ENCODE assay signal across 25 mouse cellular contexts in the genomic region with DNA sequence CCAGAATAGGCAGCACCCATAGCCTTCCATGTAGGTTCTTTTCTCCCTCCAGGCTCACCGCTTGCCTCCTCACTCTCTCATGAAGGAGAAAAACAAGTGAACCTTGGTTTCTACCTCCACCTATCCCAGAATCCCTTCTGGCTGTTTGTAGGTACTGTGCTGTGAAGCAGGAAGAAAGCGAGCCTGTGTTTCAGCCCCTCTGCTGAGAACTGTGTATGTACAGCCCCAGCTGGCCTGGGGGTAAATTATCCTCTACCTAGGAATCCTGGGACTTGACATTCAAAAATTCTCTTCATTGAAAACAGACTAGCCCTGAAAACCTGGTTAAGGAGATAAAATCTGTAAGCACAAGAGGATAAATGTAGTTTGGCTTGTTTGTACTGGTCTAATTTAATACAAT.
A peak's percentile ranks its signal among the peaks of the same experiment; 100 is the strongest.
DNase-seq lines count a peak whose midpoint lies in the region; ATAC-seq lines count a peak whose summit lies in the region.
"Had no signal": no experiment of that assay in that cellular context is flagged by ENCODE, and none has a peak within 500 bp of the region (broad histone marks: within the 10 kb centered on the region; RNA-seq: fewer than 3 reads in every experiment).

No protein-coding gene starts in this region.

- ATAC-seq in kidney, embryonic 16.5 days (ENCODE audit: low FRiP score, low TSS enrichment) = peak; percentile 77
- no peak for ATAC-seq in embryonic facial prominence, embryonic 15.5 days (ENCODE audit: insufficient number of reproducible peaks, low FRiP score, low TSS enrichment, low read depth)
- ATAC-seq in megakaryocyte progenitor cell, adult 5-6 weeks (replicated peaks; ENCODE audit: poor library complexity) = no peak
- ATAC-seq: forebrain, postnatal 0 days; hindbrain, embryonic 16.5 days; liver, embryonic 12.5 days; liver, postnatal 0 days had no signal

- H3K27ac ChIP-seq in kidney, embryonic 16.5 days (ENCODE audit: low read length) = peak overlapping the region; percentile 17
- 0 out of 2 replicates have a peak overlapping the region, but pooled peaks have one; percentile 16 for H3K27ac ChIP-seq in embryonic facial prominence, embryonic 10.5 days (replicated peaks)
- H3K27ac ChIP-seq in embryonic facial prominence, embryonic 15.5 days (replicated peaks) = peak overlapping the region; percentile 5; the same call in 1 of the 2 replicates
- H3K27ac ChIP-seq: forebrain, embryonic 12.5 days; heart, embryonic 13.5 days; hindbrain, embryonic 10.5 days; liver, embryonic 12.5 days had no signal

- H3K9me3 ChIP-seq in kidney, embryonic 16.5 days (ENCODE audit: low read length) = no peaks in the 10 kb centered on the region
- no peaks in the 10 kb centered on the region for H3K9me3 ChIP-seq in embryonic facial prominence, embryonic 10.5 days
- no peaks in the 10 kb centered on the region for H3K9me3 ChIP-seq in embryonic facial prominence, embryonic 15.5 days (replicated peaks)
- H3K9me3 ChIP-seq: forebrain, embryonic 12.5 days; heart, embryonic 13.5 days; hindbrain, embryonic 10.5 days; liver, embryonic 12.5 days; megakaryocyte, embryonic 14.5 days had no signal

- 80% methylated on average over 2 of the region's 2 CpGs for WGBS in kidney, embryonic 16.5 days
- WGBS in embryonic facial prominence, embryonic 10.5 days = 75% methylated on average over 2 of the region's 2 CpGs
- WGBS in embryonic facial prominence, embryonic 15.5 days = 54% methylated on average over 2 of the region's 2 CpGs

- H3K27me3 ChIP-seq in kidney, embryonic 16.5 days (ENCODE audit: insufficient read depth, low read length) = no peaks in the 10 kb centered on the region
- no peaks in the 10 kb centered on the region for H3K27me3 ChIP-seq in embryonic facial prominence, embryonic 10.5 days (replicated peaks; ENCODE audit: low read depth, poor library complexity, severe bottlenecking)
- H3K27me3 ChIP-seq in embryonic facial prominence, embryonic 15.5 days = no peaks in the 10 kb centered on the region
- H3K27me3 ChIP-seq: heart, embryonic 13.5 days; megakaryocyte, embryonic 14.5 days had no signal

- peak; percentile 28 for DNase-seq in heart, adult 11 months
- DNase-seq in heart, postnatal 36 days = no peak
- no peak for DNase-seq in kidney, postnatal 14 days
- no peak for DNase-seq in embryonic facial prominence, embryonic 10.5 days (ENCODE audit: low spot score)
- DNase-seq: adrenal gland, postnatal 14 days; cerebellum, adult 11 months; cerebellum, adult 9-10 months; forebrain, postnatal 0 days; heart, postnatal 10 days; left cerebral cortex, postnatal 4 days; liver, postnatal 0 days; lung, postnatal 36 days; midbrain, embryonic 14.5 days; spleen, adult 18-20 months; thymus, postnatal 14 days had no signal

- H3K36me3 ChIP-seq in kidney, embryonic 16.5 days (ENCODE audit: insufficient read depth, low read length) = no peaks in the 10 kb centered on the region
- H3K36me3 ChIP-seq in embryonic facial prominence, embryonic 10.5 days (replicated peaks) = no peaks in the 10 kb centered on the region
- no peaks in the 10 kb centered on the region for H3K36me3 ChIP-seq in embryonic facial prominence, embryonic 15.5 days
- H3K36me3 ChIP-seq: forebrain, embryonic 12.5 days; G1E; heart, embryonic 13.5 days; hindbrain, embryonic 10.5 days; liver, embryonic 12.5 days had no signal

- H3K4me3 ChIP-seq in kidney, embryonic 16.5 days (ENCODE audit: low read length) = no peak overlapping the region
- no peak overlapping the region for H3K4me3 ChIP-seq in embryonic facial prominence, embryonic 10.5 days
- no peak overlapping the region for H3K4me3 ChIP-seq in embryonic facial prominence, embryonic 15.5 days (replicated peaks)
- H3K4me3 ChIP-seq: forebrain, embryonic 12.5 days; heart, embryonic 13.5 days; hindbrain, embryonic 10.5 days; liver, embryonic 12.5 days; megakaryocyte, embryonic 14.5 days had no signal

- H3K4me2 ChIP-seq in kidney, embryonic 16.5 days (replicated peaks; ENCODE audit: low read depth, low read length) = no peak overlapping the region
- no peak overlapping the region for H3K4me2 ChIP-seq in embryonic facial prominence, embryonic 15.5 days (replicated peaks)
- H3K4me2 ChIP-seq: forebrain, embryonic 12.5 days; heart, embryonic 13.5 days; liver, embryonic 12.5 days had no signal

- peaks cover 3% of the 10 kb centered on the region; the same call in 1 of the 2 replicates for H3K4me1 ChIP-seq in kidney, embryonic 16.5 days (ENCODE audit: insufficient read depth, low read length)
- peaks cover 40% of the 10 kb centered on the region for H3K4me1 ChIP-seq in embryonic facial prominence, embryonic 10.5 days
- peaks cover 6% of the 10 kb centered on the region for H3K4me1 ChIP-seq in embryonic facial prominence, embryonic 15.5 days
- H3K4me1 ChIP-seq: heart, embryonic 13.5 days; liver, embryonic 12.5 days had no signal

- H3K9ac ChIP-seq in kidney, embryonic 16.5 days (replicated peaks; ENCODE audit: low read length) = no peak overlapping the region
- no peak overlapping the region for H3K9ac ChIP-seq in embryonic facial prominence, embryonic 15.5 days
- H3K9ac ChIP-seq: forebrain, embryonic 12.5 days; forebrain, postnatal 0 days; heart, embryonic 13.5 days; liver, embryonic 12.5 days; liver, postnatal 0 days had no signal

- intact Hi-C loops in heart, postnatal 36 days (cut with DNase I) = no loop called here
